Mouse (Mus musculus): ENCODE measurements around the gene Zbtb38.

Zbtb38 gene

GRCm38 (mm10) chr9:96636423-96637156, 116.0 kb downstream of the Zbtb38 start:
- DNase-seq: no peak

GRCm38 (mm10) chr9:96635899-96636298, 116.7 kb downstream of the Zbtb38 start:
- no peak for DNase-seq

- DNase-seq: no peak
These were observed 117.5 kb downstream of the Zbtb38 start for GRCm38 (mm10) chr9:96635176-96635575.

GRCm38 (mm10) chr9:96633771-96634170, 118.9 kb downstream of the Zbtb38 start:
- DNase-seq: no peak

All from cerebellum, adult 9-10 months (tissue).